Comparison of ENCODE assay signal across 22 mouse cellular contexts in genomic region chr4:137502801-137503200, GRCm38 (mm10). TPM values are rescaled to one million over a fixed set of nuclear protein-coding genes. Genes with fewer than 3 reads are reported as not detected.
DNase-seq lines count a peak whose midpoint lies in the region; ATAC-seq and TF ChIP-seq lines count a peak whose summit lies in the region.
"Had no signal": no experiment of that assay in that cellular context is flagged by ENCODE, and none has a peak within 500 bp of the region (broad histone marks: within the 10 kb centered on the region; RNA-seq: fewer than 3 reads in every experiment).

No protein-coding gene starts in this region.

- ATAC-seq in limb, embryonic 15.5 days (ENCODE audit: insufficient number of reproducible peaks, low FRiP score, low TSS enrichment, low read depth), result no peak
- ATAC-seq in monocyte, adult 5-6 weeks (replicated peaks; ENCODE audit: insufficient number of reproducible peaks, low FRiP score, low TSS enrichment, poor library complexity, severe bottlenecking), result no peak
- ATAC-seq: CD4-positive, CD25-positive, alpha-beta regulatory T cell, adult 4 months; forebrain, embryonic 13.5 days had no signal

- H3K4me3 ChIP-seq in layer of hippocampus, adult 2 months, result no peak overlapping the region
- H3K4me3 ChIP-seq in heart, embryonic 10.5 days, result no peak overlapping the region
- H3K4me3 ChIP-seq in limb, embryonic 15.5 days, result no peak overlapping the region
- no peak overlapping the region for H3K4me3 ChIP-seq in lung, adult 2 months (replicated peaks; ENCODE audit: extremely low read depth, low read depth, low read length)
- H3K4me3 ChIP-seq: forebrain, embryonic 13.5 days had no signal

- H3K4me2 ChIP-seq in limb, embryonic 15.5 days, result no peak overlapping the region
- H3K4me2 ChIP-seq: forebrain, embryonic 13.5 days had no signal

- H3K4me1 ChIP-seq in heart, embryonic 10.5 days, result peaks cover 60% of the 10 kb centered on the region
- H3K4me1 ChIP-seq in limb, embryonic 15.5 days, result peaks cover 54% of the 10 kb centered on the region
- peaks cover 8% of the 10 kb centered on the region for H3K4me1 ChIP-seq in lung, adult 2 months (ENCODE audit: control insufficient read depth, insufficient read depth, low read length)
- H3K4me1 ChIP-seq: forebrain, embryonic 13.5 days had no signal

- H3K27me3 ChIP-seq in heart, embryonic 10.5 days (ENCODE audit: insufficient read depth, poor library complexity, severe bottlenecking), result no peaks in the 10 kb centered on the region
- H3K27me3 ChIP-seq in limb, embryonic 15.5 days, result no peaks in the 10 kb centered on the region
- H3K27me3 ChIP-seq: forebrain, embryonic 13.5 days had no signal

- no peak overlapping the region for H3K9ac ChIP-seq in limb, embryonic 15.5 days
- H3K9ac ChIP-seq: forebrain, embryonic 13.5 days; liver, embryonic 14.5 days had no signal

- DNase-seq in layer of hippocampus, adult 2 months (ENCODE audit: low spot score in 2 of 2), result no peak
- DNase-seq in layer of hippocampus, postnatal 25 days (ENCODE audit: extremely low spot score in 1 of 2, low spot score in 1 of 2), result no peak
- peak; percentile 79 for DNase-seq in adrenal gland, postnatal 25 days
- no peak for DNase-seq in heart, embryonic 10.5 days (ENCODE audit: low spot score)
- DNase-seq in lung, adult 2 months, result no peak
- DNase-seq: cerebellum, adult 11 months; lung, postnatal 14 days; right cerebral cortex, adult 18-20 months; thymus, postnatal 36 days had no signal

- H3K36me3 ChIP-seq in heart, embryonic 10.5 days, result peaks cover 78% of the 10 kb centered on the region
- H3K36me3 ChIP-seq in limb, embryonic 15.5 days, result peaks cover 61% of the 10 kb centered on the region

- no peak for TF ChIP-seq POLR2A in lung, adult 2 months (IDR thresholded peaks at IDR 0.05; ENCODE audit: borderline replicate concordance, extremely low read depth, low read depth, low read length)

- H3K9me3 ChIP-seq in heart, embryonic 10.5 days, result no peaks in the 10 kb centered on the region
- H3K9me3 ChIP-seq in limb, embryonic 15.5 days, result no peaks in the 10 kb centered on the region
- H3K9me3 ChIP-seq: forebrain, embryonic 13.5 days had no signal

- WGBS in heart, embryonic 10.5 days, result 78% methylated on average over 7 of the region's 7 CpGs
- WGBS in limb, embryonic 15.5 days, result 82% methylated on average over 7 of the region's 7 CpGs
- 61% methylated on average over 7 of the region's 7 CpGs for WGBS in lung, adult 2 months

- TF ChIP-seq CTCF in layer of hippocampus, adult 2 months (conservative IDR thresholded peaks at IDR 0.05), result no peak
- TF ChIP-seq CTCF in lung, adult 2 months (IDR thresholded peaks at IDR 0.05; ENCODE audit: insufficient read depth, low read length), result no peak

- peak overlapping the region; percentile 7; the same call in 1 of the 2 replicates for H3K27ac ChIP-seq in layer of hippocampus, adult 2 months
- H3K27ac ChIP-seq in heart, embryonic 10.5 days, result peak overlapping the region; percentile 56; the same call in 1 of the 2 replicates
- H3K27ac ChIP-seq in limb, embryonic 15.5 days, result peak overlapping the region; percentile 77
- H3K27ac ChIP-seq: forebrain, embryonic 13.5 days; liver, embryonic 14.5 days; stomach, postnatal 0 days had no signal

RNA-seq across cellular contexts. Expression of gene Hspg2, which starts 34.2 kb away (rescaled TPM):
- 1 to 10 TPM; 4.0 to 5.2 TPM for total RNA-seq in layer of hippocampus, adult 2 months (2021)
- total RNA-seq in layer of hippocampus, postnatal 25 days (2021), result 10 to 100 TPM in 1 of 2 experiments, 1 to 10 TPM in 1; 5.6 to 10.8 TPM
- total RNA-seq in adrenal gland, postnatal 25 days (2021), result 177 and 197 TPM in 2 replicates
- 52.0 and 58.9 TPM in 2 replicates for polyA plus RNA-seq in heart, embryonic 10.5 days (2016; fragmentation: Nextera tagmentation; extraction: Ambion mirVana)
- 40.6 and 44.5 TPM in 2 replicates for polyA plus RNA-seq in limb, embryonic 15.5 days (2015; fragmentation: Nextera tagmentation; extraction: Ambion mirVana)
- total RNA-seq in monocyte, adult 5-6 weeks (2017), result under 0.01 TPM in 1 of 3 replicates, not detected in the others
- polyA plus RNA-seq in lung, adult 2 months (2012; rRNA removed), result 67.8 and 76.2 TPM in 2 replicates
- total RNA-seq: megakaryocyte-erythroid progenitor cell, adult 5-6 weeks had no signal
- polyA plus RNA-seq: CD4-positive, CD25-positive, alpha-beta regulatory T cell, adult 4 months had no signal

RNA-seq across cellular contexts. Expression of gene 1700013G24Rik, which starts 49.7 kb away (rescaled TPM):
- not detected for total RNA-seq in layer of hippocampus, adult 2 months (2021)
- not detected for total RNA-seq in layer of hippocampus, postnatal 25 days (2021)
- total RNA-seq in adrenal gland, postnatal 25 days (2021), result not detected in 2 replicates
- not detected in 2 replicates for polyA plus RNA-seq in heart, embryonic 10.5 days (2016; fragmentation: Nextera tagmentation; extraction: Ambion mirVana)
- polyA plus RNA-seq in limb, embryonic 15.5 days (2015; fragmentation: Nextera tagmentation; extraction: Ambion mirVana), result 0.23 and 0.40 TPM in 2 replicates
- not detected in 3 replicates for total RNA-seq in monocyte, adult 5-6 weeks (2017)
- polyA plus RNA-seq in lung, adult 2 months (2012; rRNA removed), result 0.15 TPM in 1 of 2 replicates, not detected in the other
- total RNA-seq: gastrocnemius, adult 18-20 months; heart, postnatal 14 days; layer of hippocampus, adult 8-10 months; megakaryocyte-erythroid progenitor cell, adult 5-6 weeks; MEL had no signal
- polyA plus RNA-seq: CD4-positive, CD25-positive, alpha-beta regulatory T cell, adult 4 months; cortical plate, adult 2 months; forebrain, embryonic 13.5 days; kidney, embryonic 14.5 days; liver, embryonic 14.5 days; stomach, postnatal 0 days had no signal

Comparison
In these comparisons a context has a peak if more than half of its experiments do, and no peak if none do; other contexts are left out.
1. H3K27ac ChIP-seq: peak in every context shown above with its lines; median percentile 77 in limb, embryonic 15.5 days; 56 in heart, embryonic 10.5 days; 7 in layer of hippocampus, adult 2 months.
2. RNA of gene Hspg2, which starts 34.2 kb away (total RNA-seq): 177 to 197 TPM in adrenal gland, postnatal 25 days; 5.6 to 10.8 TPM in layer of hippocampus, postnatal 25 days, 4.0 to 5.2 TPM in layer of hippocampus, adult 2 months and under 0.01 TPM in monocyte, adult 5-6 weeks; every median in the first group is over 10 times any median in the second.